Mouse (Mus musculus) megakaryocyte, embryonic 14.5 days (primary cell): ENCODE measurements around the gene Ap1ar.

Experiments used
- FLI1 ChIP-seq: IDR thresholded peaks from 2 replicates; pipeline ENCODE4 v1.6.1; 2012; ENCODE audit warnings: low read length, inconsistent platforms, mixed read lengths
- GATA1 ChIP-seq: IDR thresholded peaks from 3 replicates; pipeline ENCODE4 v1.6.1; 2012; ENCODE audit warnings: mixed read lengths, low read length, inconsistent platforms, borderline replicate concordance

- no peak for TF ChIP-seq GATA1
- no peak for TF ChIP-seq FLI1
These were observed 54.4 kb downstream of the Ap1ar start for GRCm38 (mm10) chr3:127782921-127783320.
